Comparison of ENCODE assay signal across 25 mouse cellular contexts in genomic region chrX:59699766-59700165, GRCm38 (mm10).
"Had no signal": no experiment of that assay in that cellular context is flagged by ENCODE, and none has a peak within 500 bp of the region (broad histone marks: within the 10 kb centered on the region; RNA-seq: fewer than 3 reads in every experiment).

No protein-coding gene starts in this region.

- H3K27me3 ChIP-seq: heart, embryonic 13.5 days; heart, embryonic 15.5 days; hindbrain, embryonic 13.5 days; hindbrain, embryonic 15.5 days; kidney, embryonic 15.5 days; limb, embryonic 13.5 days; limb, embryonic 15.5 days; liver, embryonic 12.5 days had no signal

- DNase-seq: gastrocnemius, postnatal 14 days; gastrocnemius, postnatal 36 days; heart, adult 18-20 months; heart, postnatal 14 days; heart, postnatal 36 days; kidney, adult 11 months; kidney, adult 2 months; kidney, adult 9 months; kidney, postnatal 14 days; kidney, postnatal 36 days; layer of hippocampus, adult 9-11 months; layer of hippocampus, postnatal 36 days; left cerebral cortex, postnatal 4 days had no signal

- H3K4me1 ChIP-seq: heart, embryonic 13.5 days; heart, embryonic 15.5 days; hindbrain, embryonic 13.5 days; hindbrain, embryonic 15.5 days; kidney, embryonic 15.5 days; limb, embryonic 13.5 days; limb, embryonic 15.5 days; liver, embryonic 12.5 days had no signal

- ATAC-seq: hindbrain, postnatal 0 days; intestine, embryonic 16.5 days; liver, embryonic 12.5 days had no signal

- H3K4me2 ChIP-seq: heart, embryonic 11.5 days; heart, embryonic 13.5 days; heart, embryonic 15.5 days; hindbrain, embryonic 13.5 days; hindbrain, embryonic 15.5 days; kidney, embryonic 15.5 days; limb, embryonic 13.5 days; limb, embryonic 15.5 days; liver, embryonic 12.5 days had no signal

- H3K9ac ChIP-seq: heart, embryonic 13.5 days; heart, embryonic 15.5 days; hindbrain, embryonic 13.5 days; hindbrain, embryonic 15.5 days; kidney, embryonic 15.5 days; limb, embryonic 13.5 days; limb, embryonic 15.5 days; liver, embryonic 12.5 days had no signal

- H3K4me3 ChIP-seq: heart, embryonic 13.5 days; heart, embryonic 15.5 days; hindbrain, embryonic 13.5 days; hindbrain, embryonic 15.5 days; kidney, embryonic 15.5 days; limb, embryonic 13.5 days; limb, embryonic 15.5 days; liver, embryonic 12.5 days had no signal

- H3K36me3 ChIP-seq: heart, embryonic 13.5 days; heart, embryonic 15.5 days; hindbrain, embryonic 13.5 days; hindbrain, embryonic 15.5 days; kidney, embryonic 15.5 days; limb, embryonic 13.5 days; limb, embryonic 15.5 days; liver, embryonic 12.5 days had no signal

- H3K27ac ChIP-seq: heart, embryonic 13.5 days; heart, embryonic 15.5 days; hindbrain, embryonic 13.5 days; hindbrain, embryonic 15.5 days; hindbrain, postnatal 0 days; kidney, embryonic 15.5 days; kidney, postnatal 0 days; limb, embryonic 13.5 days; limb, embryonic 15.5 days; liver, embryonic 12.5 days had no signal

- H3K9me3 ChIP-seq: heart, embryonic 13.5 days; heart, embryonic 15.5 days; hindbrain, embryonic 13.5 days; hindbrain, embryonic 15.5 days; kidney, embryonic 15.5 days; limb, embryonic 13.5 days; limb, embryonic 15.5 days; liver, embryonic 12.5 days had no signal
